Mouse (Mus musculus) v-Abl transformed pro-B cells (cell line): ENCODE results near the gene Tmem132a.

Experiments
- in situ Hi-C, 2 experiments: fragments of 400-800 bp; cut with MboI; formaldehyde crosslinking; loops; one replicate each; pipeline ENCODE4 v1.15.1; 2025; ENCODE audit not compliant: unreplicated experiment in 2 of 2

Gene Tmem132a

DNA sequence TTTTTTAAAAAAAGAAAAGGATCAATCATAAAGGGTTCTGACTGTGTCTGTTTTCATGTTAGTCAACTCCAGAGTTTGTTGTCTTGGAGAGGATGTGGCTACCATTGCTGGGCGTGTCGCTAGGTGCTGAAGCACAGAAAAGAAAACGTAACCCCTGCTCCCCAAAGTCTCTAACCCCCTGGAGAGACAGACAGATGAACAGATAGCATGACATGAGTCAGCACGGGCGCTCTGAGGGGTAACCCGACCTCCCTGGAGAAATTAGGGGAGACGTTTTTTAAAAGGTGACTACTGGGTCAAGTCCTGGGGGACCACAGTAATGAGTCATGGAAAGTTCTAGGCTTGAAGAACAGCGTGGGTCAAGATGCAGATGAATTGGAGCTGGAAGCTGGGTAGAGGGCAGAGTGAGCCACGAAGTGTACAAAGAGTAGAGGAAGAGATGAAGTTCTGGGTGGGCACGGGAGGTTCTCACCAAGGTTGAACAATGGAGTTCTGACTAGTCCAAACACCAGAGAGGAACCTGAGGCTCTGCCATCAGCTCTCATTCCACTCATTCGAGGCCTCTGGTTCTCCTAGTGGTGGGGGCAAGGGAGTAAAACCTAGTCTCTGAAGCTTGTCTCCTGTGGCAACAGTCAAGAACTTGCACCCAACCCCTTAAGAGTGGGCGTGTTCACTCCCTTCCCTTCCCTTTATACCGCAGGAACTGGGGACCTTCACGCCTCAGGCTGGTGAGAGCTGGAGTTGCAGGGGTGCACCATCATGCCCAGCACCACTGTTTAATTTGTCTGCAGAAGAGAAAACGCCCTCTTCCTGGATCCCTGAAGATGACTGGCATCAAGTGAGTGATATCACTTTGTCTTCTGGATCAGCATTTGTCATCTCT, 30.5 kb downstream of the Tmem132a start, which contains the start of gene Slc15a3:
TSS of gene Slc15a3 (plus strand) at position 718 of the 883 bp plus-strand sequence.
- in situ Hi-C loops, result loop anchor here in 1 of 2 experiments (5.0 kb wide), 1 partner anchor 122 kb away; no protein-coding TSS in a partner anchor

DNA sequence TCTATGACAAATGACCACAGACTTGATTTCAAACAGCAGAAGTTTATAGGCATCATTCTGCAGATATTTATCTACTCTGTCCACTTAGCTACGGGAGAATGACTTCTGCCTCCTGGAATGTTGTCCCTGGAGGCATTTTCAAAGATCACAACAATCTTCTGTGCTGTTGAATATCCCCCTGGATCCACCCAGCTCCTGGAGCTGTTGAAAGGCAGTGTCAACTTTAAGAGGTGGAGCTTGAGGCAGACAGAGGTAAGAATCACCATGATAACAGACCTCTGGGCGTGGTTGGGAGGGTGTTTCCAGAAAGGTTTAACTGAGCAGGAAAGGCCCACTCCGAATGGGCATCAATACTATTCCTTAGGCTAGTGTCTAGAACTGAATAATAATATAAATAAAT, 34.1 kb downstream of the Tmem132a start:
- in situ Hi-C loops, result loop anchor here in 1 of 2 experiments (5.0 kb wide), 1 partner anchor 118 kb away; no protein-coding TSS in a partner anchor

DNA sequence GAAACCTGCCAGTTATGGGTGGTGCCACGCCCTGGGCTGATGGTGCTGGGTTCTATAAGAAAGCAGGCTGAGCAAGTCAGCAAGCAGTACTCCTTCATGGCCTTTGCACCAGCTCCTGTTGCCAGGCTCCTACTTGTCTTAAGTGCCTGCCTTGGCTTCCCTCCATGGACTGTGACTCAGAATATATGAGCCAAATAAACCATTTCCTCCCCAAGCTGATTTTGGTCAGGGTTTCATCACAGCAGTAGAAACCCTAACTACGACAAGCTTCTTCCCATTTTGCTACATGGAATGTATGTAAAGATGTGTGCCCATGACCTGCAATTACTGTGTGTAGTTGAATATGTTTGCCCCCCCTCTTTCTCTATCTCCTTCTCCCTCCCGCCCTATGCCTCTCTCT, 36.1 kb downstream of the Tmem132a start:
- in situ Hi-C loops, result no loop called here

DNA sequence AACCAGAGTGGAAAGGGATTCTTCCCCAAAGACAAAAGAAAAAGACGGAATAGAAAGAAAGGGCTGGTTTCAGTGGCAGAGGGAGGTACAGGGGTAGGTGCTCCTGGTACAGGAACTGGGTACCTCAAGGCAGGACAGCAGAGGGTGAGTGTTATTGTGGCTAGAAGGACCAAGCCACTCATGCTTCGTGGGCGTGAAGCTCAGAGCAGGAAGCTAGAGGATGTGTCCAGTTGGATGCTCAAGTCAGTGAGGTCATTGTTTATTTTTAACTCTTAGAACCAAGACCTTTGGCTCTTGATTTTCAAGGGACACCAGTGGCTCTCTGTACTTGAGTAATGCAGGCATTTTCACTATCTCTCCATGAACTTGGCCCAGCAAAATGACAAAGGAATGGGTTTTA, 37.7 kb downstream of the Tmem132a start:
- in situ Hi-C loops, result no loop called here

DNA sequence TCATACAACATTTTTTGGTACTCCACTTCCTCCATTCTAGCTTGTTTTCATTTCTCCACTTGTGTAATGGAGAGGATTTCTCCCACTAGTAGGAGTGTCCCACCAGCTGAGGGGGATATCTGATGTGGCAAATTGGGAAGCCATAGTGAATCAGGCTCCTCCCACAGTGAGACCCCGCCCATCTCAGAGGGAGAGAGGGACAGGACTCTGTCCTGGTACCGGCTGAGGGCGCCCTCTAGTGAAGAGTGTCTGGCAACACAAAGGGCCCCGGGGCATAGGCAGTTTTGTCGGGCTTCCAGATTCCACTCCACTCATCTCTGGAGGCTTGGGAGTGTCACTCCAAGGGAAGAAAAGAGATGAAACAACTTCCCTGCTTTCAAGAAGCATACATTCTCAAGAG, 38.3 kb downstream of the Tmem132a start:
- in situ Hi-C loops, result no loop called here

DNA sequence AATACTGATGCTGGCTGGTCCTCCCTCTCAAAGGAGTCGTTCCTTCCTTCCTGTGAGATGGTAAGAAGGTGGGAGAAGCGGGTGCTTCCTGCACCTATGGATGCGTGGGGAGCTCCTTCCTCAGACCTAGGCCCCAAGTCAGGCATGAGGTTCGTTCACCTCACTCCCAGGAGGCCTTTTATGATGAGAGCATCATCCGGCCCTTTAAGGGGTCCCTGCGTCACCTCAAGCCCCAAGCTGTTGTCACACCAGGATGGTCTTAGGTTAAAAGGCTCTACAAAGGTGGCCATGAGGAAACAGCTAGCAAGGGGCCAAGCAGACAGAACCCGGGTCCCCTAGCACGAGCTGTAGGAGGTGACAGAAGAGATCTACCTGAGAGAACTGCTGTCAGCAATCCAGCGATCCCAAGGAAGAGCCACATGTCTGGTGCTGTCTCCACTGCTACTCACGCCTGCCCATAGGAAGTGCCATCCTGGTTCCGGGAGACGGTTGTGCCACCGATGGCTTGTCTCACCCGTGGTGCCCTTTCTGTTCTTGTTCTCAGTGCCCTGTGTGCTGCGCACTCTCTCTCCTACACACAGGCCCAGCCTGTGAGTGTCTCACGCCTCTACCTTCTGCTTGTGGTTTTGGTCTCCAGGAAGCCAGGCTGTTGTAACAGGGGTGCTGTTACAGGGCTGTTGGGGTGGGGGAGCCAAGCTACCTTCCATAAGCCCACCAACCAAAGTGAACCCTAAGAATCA, 40.1 kb downstream of the Tmem132a start, which contains the start of gene Cd6:
TSS of gene Cd6 (minus strand) at position 623 of the 740 bp plus-strand sequence.
- in situ Hi-C loops, result loop anchor here (5.0 to 10.0 kb wide), 2 partner anchors 112 to 135 kb away; no protein-coding TSS in a partner anchor

DNA sequence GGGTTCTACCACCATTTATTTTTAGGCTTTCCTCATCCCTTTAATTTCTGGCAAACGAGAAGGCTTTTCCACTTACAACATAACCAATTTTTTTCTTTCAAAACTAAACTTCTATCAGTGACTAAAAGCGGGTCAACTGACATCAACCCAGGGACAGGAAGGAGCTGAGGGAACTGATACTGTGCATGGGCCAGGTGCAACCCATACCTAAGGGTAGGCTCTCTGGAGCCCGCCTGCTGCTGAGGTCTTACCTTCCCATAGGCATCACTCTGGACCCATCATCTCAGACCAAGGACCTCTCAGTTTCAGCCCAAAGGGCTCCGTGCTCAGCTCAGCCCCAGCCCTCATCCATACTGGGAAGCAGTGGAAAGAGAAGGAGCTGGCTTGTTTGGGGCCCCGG, 41.4 kb downstream of the Tmem132a start:
- in situ Hi-C loops, result loop anchor here (5.0 to 10.0 kb wide), 2 partner anchors 111 to 136 kb away; no protein-coding TSS in a partner anchor

DNA sequence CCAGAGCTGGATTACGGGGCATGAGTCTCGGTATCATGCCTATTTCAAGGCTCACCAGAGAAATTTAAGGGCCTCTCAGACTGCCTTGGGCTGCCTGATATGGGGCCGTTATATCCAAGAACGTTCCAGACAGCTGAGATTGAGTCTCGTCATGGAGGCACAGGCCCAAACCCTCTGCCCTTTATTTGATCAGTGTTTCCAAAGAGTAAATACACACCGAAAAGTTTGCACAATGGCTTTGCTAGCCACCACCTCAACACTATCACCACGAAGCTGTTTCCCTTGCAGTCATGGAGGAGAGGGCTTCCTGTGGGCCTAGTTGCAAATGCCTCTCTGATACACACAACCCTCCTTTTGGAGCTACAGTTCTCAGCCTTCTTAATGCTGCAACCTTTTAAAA, 45.7 kb downstream of the Tmem132a start:
- in situ Hi-C loops, result loop anchor here (10.0 kb wide), 1 partner anchor 141 kb away; no protein-coding TSS in a partner anchor

DNA sequence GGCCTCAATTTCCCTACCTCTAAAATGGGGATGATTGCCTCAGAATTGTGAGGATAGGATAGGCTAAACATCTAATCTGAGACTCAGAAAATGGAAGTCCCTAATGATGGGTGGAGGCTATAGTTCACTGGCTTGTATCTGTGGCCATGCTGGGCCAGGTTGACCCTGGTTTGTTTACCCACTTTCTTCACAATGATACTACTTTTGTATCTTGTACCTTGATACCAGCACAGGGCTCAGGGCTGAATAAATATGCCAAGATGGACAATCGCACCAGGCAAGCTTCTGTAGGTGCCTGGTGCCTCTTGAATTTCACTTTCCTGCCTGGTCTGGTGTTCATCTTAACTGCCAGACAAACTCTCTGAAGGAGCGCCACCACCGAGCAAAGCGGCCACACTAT, 47.2 kb downstream of the Tmem132a start:
- in situ Hi-C loops, result loop anchor here (10.0 kb wide), 1 partner anchor 142 kb away; no protein-coding TSS in a partner anchor

DNA sequence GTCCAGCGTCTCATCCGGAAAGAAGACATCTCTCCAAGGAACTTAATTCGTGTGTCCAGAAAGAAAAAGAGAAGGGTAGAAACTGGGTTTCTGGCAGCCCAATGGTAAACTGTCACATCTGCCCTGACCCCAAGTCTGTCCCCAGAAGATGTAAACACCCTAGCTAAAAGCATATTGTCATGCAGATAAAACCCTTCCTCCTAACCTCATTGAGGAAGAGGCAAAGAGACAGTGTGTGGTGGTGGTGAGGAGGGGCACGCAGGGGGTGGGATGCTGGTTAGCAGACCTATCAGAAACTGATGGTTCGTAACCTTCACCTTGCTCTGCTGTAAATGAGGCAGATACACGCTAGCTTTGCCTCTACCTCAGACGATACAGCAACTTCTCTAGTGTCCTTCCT, 48.4 kb downstream of the Tmem132a start:
- in situ Hi-C loops, result loop anchor here (10.0 kb wide), 1 partner anchor 143 kb away; no protein-coding TSS in a partner anchor

DNA sequence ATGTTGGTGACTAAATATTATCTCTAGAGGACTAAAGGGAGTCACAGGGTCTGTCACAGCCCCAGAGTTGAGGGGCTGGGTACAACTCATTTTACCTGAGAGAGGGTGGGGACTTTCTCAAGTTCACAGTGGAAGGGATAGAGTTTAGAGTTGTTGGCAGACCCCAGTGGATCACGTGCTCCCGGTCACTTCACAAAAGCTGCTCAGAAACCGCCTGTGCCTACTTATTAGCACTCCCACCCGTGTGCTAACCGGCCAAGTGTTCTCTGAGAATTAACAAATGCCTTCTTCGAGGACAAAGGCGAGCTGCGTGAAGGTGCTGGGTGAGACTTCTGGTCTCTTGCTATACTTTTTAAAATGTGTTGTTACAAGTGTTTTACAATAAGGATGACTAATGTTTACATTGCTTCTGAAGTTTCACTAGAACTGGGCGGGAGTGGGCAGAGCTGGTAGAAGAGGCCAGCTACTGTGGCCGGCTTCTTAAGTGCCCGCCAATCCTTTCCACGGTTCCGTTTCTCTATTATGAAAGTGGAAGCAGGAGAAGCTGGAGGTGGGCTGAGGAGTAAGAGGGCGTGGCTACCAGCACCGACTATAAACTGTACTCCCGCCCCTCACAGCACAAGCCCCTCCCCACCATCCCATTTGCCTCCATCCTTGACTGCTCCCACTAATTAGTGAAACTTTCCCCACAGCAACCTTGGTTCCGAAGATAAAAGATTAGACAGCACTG, 51.4 kb downstream of the Tmem132a start:
- in situ Hi-C loops, result no loop called here

DNA sequence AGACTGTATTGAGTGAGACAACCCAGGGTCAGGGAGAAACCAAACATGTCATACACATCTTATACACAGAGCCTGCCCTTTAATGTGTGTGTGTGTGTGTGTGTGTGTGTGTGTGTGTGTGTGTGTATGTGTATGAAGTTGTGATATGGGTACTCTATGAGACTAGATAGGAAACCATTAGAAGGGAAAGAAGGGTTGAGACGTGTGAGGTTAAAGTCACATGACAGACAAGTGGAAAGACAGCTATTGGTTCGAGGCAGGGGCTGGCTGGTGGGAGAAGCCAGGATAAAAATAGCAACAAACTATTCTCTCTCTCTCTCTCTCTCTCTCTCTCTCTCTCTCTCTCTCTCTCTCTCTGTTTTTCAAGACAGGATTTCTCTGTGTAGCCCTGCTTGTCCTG, 53.3 kb downstream of the Tmem132a start:
- in situ Hi-C loops, result no loop called here

DNA sequence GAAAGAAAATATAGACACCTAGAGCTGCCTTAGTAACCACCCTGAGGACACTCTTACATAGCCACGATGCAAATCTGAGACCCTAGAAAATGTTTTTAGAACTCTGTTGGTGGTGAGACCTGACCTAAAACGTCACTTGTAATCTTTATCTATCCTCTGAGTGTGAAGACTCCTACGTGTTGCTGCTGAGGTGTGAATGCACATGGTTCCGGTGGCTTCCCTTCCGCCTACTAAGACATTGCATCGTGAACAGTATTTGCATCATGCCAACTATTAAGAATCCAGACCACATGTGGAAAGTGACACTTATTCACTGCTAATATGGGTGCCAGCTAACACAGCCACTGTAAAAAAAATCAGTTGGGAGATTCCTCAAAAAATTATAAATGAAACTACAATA, 53.9 kb downstream of the Tmem132a start:
- in situ Hi-C loops, result no loop called here

DNA sequence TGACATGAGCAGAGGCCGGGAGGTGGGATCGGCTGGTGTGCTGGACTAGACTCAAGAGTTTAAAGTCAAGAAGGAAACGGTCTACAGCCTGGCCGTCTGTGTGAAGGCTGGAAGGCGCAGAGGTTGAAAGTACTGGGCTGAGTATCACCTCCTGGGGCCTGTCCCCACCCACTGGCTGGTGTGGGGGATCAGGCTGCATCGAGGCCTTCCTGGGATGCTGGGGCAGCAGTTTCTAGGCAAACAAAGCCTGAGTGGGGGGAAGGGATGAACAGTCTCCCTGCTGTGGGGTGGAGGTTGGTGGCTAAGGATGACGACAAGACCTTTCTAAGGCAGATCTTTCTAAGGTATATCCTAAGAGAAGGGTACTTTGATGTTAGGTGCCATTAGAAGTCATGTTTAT, 55.8 kb downstream of the Tmem132a start:
- in situ Hi-C loops, result no loop called here

DNA sequence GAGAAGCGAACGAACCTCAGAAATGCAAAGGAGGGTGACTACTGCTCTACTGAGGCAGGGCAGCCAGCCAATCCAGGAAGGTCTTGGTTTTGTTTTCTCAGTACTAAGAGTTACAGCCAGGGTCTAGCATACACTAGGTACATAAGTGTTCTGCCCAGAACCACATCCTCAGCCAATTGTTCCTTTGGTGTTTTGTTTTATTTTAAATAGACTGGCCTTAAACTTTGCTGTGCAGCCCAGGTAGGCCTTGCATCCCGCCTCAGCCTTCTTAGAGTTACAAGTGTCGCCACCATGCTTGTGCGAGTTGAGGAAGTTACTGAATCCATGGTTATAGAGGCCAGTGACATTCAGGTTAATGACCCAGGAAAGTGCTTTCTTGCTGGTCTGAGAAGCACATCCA, 56.7 kb downstream of the Tmem132a start:
- in situ Hi-C loops, result no loop called here

DNA sequence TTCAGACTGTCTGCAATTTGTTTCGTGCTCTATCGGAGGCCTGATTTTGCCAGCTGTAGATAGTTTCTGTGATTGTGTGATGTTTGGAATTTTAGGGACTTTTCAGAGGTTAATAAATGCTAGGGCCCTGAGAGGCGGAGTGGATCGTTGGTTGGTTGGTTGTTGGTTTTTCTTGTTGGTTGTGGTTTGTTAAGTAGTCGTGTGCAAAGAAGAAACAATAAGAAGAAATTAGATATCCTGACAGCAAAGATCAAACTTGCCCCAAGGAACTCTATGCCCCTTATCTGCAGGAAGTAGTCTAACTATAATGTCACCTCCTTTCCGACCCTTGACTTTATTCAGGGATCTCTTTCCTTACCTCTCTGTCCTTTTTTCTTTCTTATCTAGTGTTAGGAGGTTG, 58.3 kb downstream of the Tmem132a start:
- in situ Hi-C loops, result no loop called here

DNA sequence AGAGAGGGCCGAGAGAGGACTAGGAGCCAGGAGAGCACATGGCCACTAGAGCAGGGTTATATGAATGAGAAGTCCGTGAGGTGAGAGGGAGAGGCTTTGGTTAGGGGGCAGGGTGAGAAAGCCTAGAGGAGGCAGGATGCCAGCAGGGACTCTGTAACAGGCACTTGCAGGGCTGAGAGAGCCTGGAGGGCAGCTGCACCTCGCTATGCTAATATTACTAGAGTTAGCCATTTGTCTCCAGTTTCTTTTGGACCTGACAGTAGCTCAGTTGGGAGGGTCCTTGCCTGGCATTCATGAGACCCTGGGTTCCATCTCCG, 59.6 kb downstream of the Tmem132a start:
- in situ Hi-C loops, result no loop called here

DNA sequence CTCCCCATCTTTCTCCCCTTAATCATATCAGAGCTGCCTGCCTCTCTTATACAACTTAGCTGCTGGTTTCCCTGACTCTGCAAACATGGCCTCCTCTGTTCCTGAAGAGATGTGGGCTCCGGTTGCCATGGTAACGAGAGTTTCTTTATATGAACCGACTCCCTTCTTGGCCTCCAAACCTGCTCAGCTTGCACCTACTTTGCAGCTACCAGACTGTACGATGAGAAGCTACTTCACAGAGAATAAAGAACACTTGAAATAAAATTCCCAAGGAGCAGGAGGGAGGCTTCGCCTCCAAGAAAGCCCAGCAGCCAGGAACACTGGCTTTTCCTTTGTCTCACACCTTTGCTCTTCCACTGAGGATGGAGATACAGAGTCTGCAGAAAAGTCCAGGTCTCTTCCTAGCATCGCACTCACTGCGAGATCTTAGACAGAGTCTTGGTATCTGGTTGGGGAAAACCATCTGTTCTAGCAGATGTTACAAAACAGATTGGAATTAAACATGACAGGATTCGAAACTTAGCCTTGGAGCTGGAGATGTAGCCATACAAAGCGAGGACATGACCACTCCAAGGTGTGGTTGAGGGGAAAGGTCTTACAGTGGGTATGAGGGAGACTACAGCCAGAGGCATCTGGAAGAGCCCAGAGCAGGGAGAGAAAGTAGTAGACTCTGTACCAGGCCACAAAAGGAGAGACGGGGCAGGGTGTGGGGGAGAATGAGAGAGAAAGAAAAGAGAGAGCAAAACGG, 60.1 kb downstream of the Tmem132a start:
- in situ Hi-C loops, result no loop called here

DNA sequence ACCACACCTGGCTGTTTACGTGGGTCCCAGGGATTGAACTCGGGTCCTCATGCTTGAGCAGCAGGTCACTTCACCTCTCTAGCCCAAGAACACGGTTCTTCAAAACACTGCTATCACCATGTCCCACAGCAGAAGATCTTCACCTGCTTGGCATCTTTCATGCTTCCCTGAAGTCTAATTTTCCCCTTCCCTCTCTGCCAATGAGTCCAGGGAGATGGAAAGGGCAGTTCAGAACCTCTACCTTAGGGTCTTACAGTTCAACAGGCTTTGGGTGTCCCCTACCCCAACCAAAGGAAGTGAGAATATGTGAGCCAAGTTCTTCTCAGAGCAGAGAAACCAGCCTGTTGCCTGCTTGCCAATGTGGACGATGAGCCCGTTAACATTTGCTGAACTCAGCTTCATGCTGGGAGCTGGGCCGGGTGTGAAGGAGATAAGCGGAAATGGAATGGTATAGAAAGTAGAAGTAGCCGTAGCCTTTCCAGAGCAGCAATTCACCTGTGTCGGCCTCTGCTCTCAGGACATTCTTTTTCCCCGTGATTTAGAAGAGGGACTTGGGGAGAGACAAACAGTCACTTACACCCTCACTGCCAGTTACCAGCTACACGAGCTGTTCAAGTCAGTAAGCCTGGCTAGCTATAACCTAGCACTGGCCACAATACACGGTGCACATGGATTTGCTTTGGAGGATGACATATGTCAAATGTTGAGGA, 61.1 kb downstream of the Tmem132a start:
- in situ Hi-C loops, result no loop called here
